ENCODE assay signal across 24 mouse cellular contexts in genomic region chr4:93518925-93519324, GRCm38 (mm10).
"Had no signal": no experiment of that assay in that cellular context is flagged by ENCODE, and none has a peak within 500 bp of the region (broad histone marks: within the 10 kb centered on the region; RNA-seq: fewer than 3 reads in every experiment).

No protein-coding gene starts in this region.

- DNase-seq: gastrocnemius, adult 2 months; gastrocnemius, postnatal 10 days; gastrocnemius, postnatal 25 days; heart, adult 18-20 months; heart, postnatal 10 days; heart, postnatal 4 days; kidney, adult 18-20 months; kidney, adult 8-10 months; kidney, postnatal 10 days; kidney, postnatal 25 days; kidney, postnatal 4 days; left cerebral cortex, postnatal 4 days had no signal

- H3K27me3 ChIP-seq: heart, embryonic 12.5 days; hindbrain, embryonic 12.5 days; intestine, embryonic 15.5 days; limb, embryonic 13.5 days; limb, embryonic 15.5 days had no signal

- H3K4me1 ChIP-seq: heart, embryonic 10.5 days; heart, embryonic 12.5 days; hindbrain, embryonic 10.5 days; hindbrain, embryonic 12.5 days; intestine, embryonic 15.5 days; limb, embryonic 13.5 days; limb, embryonic 15.5 days had no signal

- ATAC-seq: hindbrain, embryonic 16.5 days; inflammation-experienced regulatory T-cells, adult 6 months; intestine, embryonic 15.5 days; intestine, postnatal 0 days had no signal

- H3K9me3 ChIP-seq: heart, embryonic 10.5 days; heart, embryonic 12.5 days; hindbrain, embryonic 10.5 days; hindbrain, embryonic 12.5 days; intestine, embryonic 15.5 days; limb, embryonic 13.5 days; limb, embryonic 15.5 days had no signal

- H3K27ac ChIP-seq: gastrocnemius, adult 2 months; heart, embryonic 10.5 days; hindbrain, embryonic 10.5 days; hindbrain, embryonic 12.5 days; hindbrain, embryonic 14.5 days; intestine, embryonic 15.5 days; layer of hippocampus, adult 2 months; limb, embryonic 13.5 days; limb, embryonic 15.5 days had no signal

- H3K4me2 ChIP-seq: heart, embryonic 12.5 days; hindbrain, embryonic 12.5 days; hindbrain, embryonic 14.5 days; intestine, embryonic 15.5 days; limb, embryonic 13.5 days; limb, embryonic 15.5 days had no signal

- H3K36me3 ChIP-seq: heart, embryonic 10.5 days; heart, embryonic 12.5 days; hindbrain, embryonic 10.5 days; hindbrain, embryonic 12.5 days; intestine, embryonic 15.5 days; limb, embryonic 13.5 days; limb, embryonic 15.5 days had no signal

- H3K4me3 ChIP-seq: gastrocnemius, adult 2 months; heart, embryonic 10.5 days; heart, embryonic 12.5 days; hindbrain, embryonic 10.5 days; hindbrain, embryonic 12.5 days; intestine, embryonic 15.5 days; layer of hippocampus, adult 2 months; limb, embryonic 13.5 days; limb, embryonic 15.5 days had no signal

- H3K9ac ChIP-seq: heart, embryonic 12.5 days; hindbrain, embryonic 12.5 days; hindbrain, embryonic 14.5 days; intestine, embryonic 15.5 days; limb, embryonic 13.5 days; limb, embryonic 15.5 days had no signal
